Mouse (Mus musculus) 3134 (cell line): Measurements from ENCODE around the gene Rpn2.

Experiments
- DNase-seq: peaks from one replicate; pipeline ENCODE4 v3.0.0-alpha.2; 2011; ENCODE audit warnings: low spot score; ENCODE audit not compliant: insufficient read length; ENCODE audit errors: extremely low read depth

Gene Rpn2

DNA sequence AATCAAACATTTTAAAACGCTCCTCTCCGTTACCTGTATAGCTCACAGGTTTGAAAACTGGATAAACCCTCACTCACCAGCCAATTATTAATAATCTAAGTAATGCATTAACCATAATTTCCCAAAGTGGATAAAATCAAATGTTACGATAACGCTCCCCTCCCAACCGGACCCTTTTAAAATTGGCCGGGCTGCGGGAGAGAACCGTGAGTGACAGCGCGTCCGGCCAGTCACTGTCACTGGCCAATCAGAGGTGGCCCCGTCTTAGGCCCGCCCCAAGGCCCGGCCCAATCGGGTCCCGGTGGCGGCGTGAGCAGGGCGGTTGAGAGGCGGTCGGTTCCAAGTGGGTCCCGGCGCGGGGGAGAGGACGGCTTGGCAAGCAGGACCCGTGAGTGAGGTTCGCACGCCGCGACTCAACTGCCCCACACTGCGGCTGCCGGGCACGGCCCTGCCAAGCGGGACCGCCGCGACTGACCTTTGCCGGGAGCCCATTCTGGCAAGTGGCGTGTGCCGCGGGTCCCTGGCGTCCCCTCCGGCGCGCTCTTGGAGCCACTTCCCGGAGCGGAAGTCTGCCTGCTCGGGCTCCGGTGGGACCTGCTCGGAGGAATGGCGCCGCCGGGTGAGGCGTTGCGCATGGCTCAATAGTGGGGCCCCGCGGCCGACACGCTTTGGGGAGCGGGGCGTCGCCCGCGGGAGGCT lies at the start of gene Rpn2:
Gene Rpn2, plus strand, starts transcription at position 301 of the 699 bp plus-strand sequence.
- DNase-seq = peak; percentile 96

DNA sequence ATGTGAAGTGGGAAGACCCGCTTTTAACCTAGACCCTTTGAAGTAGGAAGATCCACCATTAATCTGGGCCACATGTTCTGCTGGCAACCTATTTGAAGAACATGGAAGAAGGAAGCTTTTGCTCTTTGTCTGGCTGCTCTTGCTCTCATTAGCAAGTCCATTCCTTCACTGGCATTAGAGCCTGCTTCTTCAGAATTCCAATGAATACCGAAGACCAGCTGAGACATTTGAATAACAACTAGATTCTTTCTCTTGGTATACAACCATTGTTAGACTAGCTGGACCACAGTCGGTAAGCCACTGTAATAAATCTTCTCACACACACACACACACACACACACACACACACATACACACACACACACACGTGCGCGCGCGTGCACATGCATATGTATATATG lies 42.9 kb upstream of the Rpn2 start:
- DNase-seq = no peak

DNA sequence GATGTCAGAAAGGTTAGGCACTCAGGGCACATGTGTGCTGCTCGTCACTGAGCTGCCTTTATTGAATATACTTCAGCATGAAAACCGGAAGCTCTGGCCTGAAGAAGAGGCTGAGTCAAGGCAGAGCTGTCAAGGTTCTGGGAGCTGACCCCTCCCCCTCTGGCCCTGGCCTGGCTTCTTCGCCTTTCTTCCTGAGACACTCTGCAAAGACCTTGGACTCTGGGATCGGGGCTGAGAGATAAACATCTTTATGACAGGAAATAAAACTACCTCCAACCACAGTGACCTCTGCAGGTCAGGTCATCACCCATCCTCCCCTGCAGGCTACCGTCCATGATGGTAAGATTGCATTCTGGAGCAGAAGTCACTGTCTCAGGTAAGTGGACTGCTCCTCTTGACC lies 33.8 kb upstream of the Rpn2 start:
- peak; percentile 11 for DNase-seq

DNA sequence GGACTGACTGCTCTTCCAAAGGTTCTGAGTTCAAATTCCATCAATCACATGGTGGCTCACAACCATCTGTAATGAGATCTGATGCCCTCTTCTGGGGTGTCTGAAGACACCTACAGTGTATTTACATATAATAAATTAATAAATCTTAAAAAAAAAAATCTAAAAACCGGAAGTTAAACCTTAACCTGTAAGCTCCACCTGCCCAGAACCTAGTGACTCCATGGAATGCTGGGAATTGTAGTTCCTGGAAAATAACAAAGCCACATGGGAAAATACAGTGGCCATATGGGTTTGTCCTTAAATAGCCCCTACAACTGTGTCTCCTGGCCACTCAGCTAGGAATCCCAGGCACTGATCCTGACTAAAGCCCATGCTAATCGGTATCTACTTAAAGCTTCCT lies 33.2 kb upstream of the Rpn2 start:
- DNase-seq = no peak

DNA sequence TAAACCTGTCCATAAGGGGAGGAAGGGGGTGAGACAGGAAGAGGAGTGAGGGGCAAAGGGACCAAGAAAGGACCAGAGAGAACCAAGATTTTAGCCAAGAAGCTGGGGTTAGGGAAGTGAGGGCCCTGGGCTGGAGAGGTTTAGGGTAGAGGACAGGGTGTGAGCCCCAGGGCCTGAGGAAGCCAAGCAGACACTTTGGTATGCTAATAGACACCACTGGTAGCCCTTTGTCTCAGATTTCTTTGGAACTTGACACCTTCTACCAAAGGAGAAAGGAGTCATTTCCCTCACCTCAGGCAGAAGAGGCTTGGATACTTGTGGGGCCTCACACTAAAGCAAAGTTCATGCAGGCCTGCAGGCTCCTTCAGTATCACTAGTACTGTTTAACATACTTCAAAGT lies 30.7 kb upstream of the Rpn2 start:
- no peak for DNase-seq

DNA sequence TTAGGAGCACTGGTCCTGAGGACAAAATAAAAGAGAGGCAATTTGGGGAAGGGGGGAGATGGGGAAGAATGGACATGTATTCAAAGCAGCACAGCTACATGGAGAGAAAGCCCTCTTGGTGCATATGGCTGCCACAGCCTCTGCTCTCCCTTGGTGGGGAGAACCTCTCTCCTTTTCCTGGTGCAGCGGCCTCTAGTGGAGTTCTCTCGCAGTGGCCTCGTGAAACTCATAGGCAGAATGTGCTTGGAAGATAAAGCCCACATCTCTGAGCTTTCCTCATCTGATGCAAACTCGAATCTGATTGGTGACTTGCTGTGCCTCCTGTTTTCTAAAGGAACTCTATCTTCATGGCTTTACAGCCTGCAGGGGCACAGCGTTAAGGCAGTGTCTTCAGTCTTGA lies 19.1 kb upstream of the Rpn2 start:
- DNase-seq = no peak

DNA sequence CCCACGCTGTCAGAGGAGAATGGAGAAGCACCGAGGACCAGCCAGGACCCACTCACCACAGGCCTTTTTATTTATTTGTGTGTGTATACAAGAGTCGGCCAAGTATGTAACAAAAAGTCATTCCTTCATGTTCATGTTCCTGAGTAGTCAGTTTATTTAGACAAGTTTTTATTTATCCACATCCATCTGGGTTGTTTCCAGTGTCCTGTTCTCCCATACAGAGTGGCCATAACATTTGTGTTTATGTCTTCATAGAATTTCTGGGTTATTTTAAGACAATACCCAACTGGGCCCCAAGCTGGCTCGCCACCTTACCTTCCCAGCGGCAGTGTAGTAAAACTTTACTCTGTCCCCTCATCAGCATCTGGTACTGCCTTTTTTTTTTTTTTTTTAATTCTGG lies 16.9 kb upstream of the Rpn2 start:
- DNase-seq = no peak

DNA sequence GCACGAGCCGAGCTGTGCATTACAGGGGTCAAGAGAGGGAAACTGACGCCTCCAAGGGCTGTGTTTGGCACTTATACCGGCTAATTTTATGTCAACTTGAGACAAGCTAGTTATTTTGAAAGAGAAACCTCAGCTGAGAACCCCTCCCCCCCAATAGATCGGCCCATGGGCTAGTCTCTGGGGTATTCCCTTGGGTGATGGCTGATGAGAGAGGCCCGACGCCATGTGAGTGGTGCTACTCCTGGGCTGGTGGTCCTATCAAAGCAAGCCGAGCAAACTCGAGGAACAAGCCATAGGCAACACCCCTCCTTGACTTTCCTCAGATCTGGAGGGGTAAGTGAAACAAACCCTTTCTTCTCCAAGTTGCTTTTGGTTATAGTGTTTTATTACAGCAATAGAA lies 16.3 kb upstream of the Rpn2 start:
- no peak for DNase-seq

DNA sequence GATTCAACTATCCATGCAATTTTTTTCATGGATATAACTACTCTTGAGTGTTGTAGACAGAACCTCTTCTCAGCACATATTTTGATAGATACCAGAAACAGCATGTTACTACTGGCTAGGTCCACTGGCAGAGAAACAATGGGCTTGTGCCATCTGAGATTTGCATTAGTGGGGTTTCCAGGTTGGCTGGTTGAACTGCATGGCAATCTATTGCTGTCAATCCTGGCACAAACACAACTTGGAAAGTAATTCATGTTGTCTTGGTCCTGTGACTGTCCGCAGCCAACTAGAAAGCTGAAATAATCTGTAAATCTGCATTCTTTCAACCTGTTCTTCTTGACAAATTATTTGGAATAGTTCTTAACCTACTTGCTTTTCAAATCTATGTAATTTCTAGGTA lies 15.7 kb upstream of the Rpn2 start:
- no peak for DNase-seq

DNA sequence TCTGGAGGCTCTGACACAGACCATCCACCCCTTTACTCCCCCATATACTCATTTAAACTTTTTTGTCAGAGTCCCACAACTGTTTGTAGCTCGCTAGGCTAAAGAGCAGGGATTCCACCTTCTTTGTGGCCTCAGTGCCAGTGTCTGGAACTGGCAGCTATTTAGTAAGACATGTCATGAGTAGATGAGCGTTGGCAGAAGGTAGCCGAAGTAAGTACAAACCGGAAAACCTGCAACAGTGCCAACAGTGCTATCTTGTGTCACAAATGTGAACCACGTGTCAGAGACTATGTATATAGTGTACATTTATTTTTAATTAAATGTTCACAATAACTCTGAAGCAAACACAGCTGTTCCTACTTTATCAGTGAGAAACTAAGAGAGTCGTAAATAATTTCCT lies 15.0 kb upstream of the Rpn2 start:
- DNase-seq = no peak

DNA sequence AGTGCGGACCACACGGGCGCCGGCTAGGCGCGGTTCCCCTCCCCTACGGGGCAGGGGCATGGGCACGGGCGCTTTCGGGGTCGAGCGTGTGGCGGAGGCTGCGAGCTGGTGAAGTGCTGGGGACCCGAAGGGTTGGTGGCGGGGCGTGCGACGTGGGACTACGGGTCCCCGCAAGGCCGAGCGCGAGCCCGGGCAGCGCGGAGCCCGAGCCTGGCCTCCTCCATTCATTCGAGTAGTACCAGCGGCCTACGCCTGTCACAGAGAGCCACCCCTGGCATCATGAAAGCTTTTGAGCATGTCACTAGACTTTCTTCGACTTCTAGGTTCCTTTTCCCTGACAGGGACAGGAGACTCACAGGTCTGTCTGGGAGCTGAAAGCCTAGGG lies 591 bp downstream of the Rpn2 start, which contains the start of gene Mroh8:
Gene Mroh8, minus strand, starts transcription at position 134 of the 385 bp plus-strand sequence.
- no peak for DNase-seq

DNA sequence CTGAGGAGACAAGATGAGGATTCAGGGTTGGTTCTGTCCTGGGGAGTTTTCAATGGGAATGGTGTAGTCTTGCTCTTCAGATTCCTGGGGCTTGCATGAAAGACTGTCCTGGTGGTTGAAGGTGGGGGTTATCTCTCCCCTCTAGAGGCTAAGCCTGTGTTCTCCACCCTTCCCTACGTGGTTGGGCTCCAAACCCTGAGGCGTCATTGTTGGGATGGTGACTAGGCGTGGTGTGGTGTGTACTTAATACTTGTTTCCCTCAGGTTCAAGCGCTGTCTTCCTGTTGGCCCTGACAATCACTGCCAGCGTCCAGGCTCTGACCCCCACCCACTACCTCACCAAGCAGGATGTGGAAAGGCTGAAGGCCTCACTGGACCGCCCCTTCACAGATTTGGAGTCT lies 4.5 kb downstream of the Rpn2 start:
- DNase-seq = no peak

DNA sequence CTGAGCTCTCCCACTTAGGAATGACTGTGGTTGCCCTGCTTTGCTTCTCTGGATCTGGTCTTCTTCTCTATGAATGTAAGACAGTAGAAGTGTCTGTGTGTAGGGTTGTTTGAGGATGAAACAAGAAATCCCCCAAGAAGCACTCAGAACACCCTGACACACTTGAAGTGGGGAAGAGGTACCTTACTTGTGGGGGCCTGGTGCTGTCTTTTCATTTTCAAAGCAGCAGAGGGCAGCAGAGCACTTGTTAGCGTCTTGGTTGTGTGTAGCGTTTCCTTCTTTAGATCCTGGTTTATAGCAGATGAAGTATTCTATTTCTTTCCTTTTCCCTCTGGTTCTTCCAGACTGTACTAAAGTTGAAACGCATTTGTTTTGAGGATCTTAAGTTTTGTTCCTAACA lies 8.7 kb downstream of the Rpn2 start:
- no peak for DNase-seq

DNA sequence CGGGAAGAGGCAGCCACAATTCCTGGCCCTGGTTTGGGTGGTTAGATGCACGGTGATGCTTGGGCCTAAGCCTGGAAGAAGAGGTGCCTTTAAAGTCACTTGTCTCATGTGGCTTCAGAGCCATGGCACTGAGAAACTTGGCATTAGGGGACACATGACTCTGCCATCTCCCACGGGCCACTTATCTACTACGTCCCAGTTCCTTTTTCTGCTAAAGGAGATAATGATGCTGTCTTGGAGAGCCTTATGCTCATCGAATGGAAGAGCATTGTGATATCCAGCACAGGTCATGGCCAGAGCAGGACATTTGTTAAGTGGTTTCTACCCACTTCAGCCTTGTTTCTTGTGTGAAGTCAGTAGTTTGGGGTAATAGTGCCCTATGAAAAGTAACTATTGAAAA lies 10.2 kb downstream of the Rpn2 start:
- DNase-seq = no peak

DNA sequence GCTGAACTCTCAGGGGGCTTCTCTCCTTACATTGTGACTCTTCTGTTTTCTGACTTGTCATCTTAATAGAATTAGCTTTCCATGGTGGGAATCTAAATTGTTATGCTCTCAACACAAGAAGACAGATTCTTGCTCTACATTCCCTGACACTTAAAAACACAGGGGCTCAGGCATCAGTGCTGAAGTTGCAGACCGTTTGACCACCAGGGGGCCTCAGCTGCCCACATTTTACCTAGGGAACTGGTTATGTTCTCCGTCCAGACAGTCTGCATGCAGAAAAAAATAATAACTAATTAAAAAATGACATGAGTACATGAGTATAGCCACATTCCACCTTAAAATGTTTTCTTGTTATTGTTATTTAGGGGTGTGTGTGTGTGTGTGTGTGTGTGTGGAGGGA lies 13.3 kb downstream of the Rpn2 start:
- DNase-seq = no peak

DNA sequence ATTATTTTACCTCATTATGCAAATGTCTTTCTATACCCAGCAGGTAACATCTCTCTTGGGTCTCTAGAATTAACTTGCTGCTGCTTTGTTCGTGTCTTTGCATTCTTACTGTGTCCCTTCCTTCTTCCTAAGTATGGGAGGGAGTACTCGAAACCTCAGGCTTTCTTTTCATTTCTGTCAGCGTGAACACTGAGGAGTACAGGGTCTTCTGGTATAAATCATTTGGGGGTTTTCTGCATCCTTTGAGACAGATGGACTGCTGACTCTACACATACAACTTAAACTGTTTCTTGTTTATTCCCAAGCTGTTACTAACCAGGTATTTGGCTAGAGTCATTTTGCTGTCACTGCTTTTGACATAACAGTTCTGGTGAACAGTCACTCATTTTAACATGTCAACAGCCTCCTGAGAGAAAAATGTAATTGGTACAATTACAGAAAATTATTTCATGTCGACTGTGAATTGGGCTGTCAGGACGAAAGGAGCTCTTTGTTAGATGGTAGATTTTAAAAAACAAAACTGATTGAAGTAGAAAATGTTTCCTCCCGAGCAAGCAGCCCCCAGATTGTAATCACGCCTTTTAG lies 17.4 kb downstream of the Rpn2 start:
- DNase-seq = no peak

DNA sequence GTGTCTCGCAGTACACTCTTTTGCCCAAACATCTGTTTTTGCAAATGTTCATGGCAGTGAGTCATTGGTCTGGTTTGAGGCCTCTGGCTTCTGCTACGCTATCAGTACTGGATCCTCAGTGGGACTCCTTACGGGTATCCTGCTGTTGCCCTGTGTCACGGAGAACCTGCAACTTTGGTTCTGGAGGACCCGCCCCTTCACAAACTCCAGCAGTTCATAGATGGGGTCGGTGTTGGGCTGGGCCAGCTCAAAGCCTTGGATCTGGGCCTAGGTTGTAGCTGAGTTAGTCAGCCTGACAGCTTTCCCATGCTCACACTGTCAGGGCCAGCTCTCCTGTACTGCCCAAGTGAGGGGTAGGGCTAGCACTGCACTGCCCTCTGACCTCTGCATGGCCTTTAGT lies 21.2 kb downstream of the Rpn2 start:
- DNase-seq = no peak

DNA sequence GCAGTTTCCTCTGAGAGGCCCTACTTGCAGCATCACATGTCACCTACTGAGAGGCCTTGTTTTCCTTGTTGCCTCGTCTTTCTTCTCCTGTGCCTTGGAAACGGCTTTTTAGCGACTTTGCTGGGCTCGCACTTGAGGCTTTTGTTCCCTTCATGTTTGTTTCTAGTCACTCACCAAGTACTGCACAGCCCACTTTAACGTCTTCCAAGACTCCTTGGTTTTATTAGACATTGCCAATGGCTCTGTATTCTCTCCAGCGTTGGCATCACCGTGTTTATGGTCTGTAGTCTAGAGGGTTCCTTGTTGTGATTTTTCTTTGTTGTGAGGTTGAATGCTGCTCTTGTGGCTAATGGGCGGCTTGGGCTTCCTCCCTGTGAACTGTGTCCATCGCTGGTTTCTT lies 24.3 kb downstream of the Rpn2 start:
- no peak for DNase-seq

DNA sequence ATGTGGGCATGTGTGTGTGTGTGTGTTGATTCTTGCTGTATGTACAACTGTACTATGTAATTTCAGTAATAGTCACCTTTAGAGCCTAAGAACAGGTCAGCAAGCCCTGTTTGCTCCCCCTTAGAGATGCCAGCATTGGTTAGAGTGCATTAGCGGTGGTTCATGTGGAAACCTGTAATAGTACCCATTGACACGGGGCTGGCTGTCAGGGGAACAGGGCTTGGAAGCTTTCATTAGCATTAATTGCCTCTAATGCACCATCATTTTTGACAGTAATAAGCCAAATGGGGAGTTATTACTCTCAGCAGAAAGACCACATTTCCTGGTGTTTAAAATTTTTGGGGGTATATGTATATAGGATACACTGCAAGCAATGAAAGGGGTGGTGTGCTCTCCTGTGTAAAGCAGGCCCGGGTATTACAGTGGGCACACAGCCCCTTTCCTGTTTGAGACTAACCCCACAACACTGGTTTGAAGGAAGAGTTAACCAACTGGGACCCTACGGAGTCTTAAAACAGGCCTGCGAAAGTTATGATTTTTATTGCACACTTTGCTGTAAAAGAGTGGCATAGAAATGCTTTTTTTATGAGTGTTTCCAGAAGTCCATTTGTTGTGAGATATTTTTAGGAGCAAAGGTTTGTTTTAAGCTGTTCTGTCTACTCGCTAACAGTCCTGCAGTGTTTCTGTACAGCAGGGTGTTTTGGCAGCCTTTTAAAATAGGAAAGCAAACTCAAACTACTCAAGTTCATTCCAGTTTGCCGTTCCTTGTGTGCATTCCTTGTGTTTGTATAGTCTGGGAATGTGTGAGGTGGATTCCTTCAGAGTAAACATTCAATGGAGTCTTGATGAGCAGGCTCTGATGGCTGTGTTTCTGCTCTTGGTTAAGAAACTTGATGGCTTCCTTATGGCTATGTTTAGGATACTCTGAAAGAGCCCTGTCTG lies 27.5 kb downstream of the Rpn2 start:
- DNase-seq = no peak

DNA sequence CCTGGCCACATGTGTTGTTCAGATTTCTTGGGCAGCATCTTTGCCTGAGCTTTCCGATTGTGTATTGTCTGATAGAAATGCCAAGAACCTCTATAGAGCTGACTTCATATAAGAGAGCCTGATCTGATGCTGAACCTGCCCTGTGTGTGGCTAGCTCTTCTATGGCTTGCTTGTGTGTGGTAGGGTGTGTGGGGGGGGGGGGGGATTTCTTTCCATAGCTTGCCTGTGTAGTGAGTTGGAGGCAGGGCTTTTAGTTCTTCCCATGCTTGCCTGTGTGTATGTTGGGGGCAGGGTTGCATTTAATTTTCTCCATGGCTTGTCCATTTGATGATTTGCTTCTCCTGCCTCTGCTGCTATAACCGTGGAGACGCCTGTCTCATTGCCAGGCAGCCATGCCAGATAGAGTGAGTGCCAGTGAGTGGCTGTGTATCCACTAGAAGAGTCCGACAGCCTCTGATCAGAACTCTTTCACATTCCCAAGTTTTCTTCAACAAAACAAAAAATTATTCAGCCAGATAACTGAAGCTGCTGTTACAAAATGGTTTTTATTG lies 29.0 kb downstream of the Rpn2 start:
- DNase-seq = no peak

DNA sequence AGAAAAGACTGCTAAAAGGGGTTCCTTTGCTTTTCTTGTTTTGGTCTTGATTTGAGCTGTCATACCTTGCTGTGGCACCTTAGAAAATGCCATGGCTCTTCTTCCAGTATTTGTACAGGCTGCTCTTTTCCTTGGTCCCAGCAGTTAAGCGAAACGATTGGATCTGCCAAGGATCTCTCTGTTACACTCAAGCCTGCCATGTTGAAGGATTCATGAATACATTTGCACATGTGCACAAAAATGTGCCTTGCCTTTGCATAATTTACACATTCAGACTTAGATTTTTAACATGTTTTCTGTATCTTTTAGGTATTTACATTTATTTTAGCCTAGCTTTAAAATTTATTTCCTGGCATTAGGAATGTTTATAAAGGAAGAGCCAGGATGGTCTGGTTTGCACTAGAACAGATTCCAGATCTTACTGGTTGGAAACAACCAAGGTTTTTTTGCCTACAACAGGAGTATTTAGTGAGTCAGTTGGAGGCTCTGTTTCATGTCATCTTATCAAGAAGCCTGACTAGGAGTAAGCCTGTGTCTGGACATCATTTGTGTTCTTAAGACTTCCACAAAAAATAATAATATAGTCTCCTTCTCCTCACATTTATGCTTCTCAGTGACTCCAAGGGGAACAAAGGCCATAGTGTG lies 29.6 kb downstream of the Rpn2 start:
- no peak for DNase-seq
